Mouse (Mus musculus) hindbrain, embryonic 11.5 days (tissue): ENCODE data around the gene Vmn1r79. TPM values are rescaled to one million over a fixed set of nuclear protein-coding genes. Genes with fewer than 3 reads are reported as not detected.
"Not testable (repeated sequence)": the region's sequence is repeated elsewhere in the genome, so short reads cannot be mapped to it uniquely, and the experiment has no call there.

Experiments used
- ATAC-seq: fragments of 200-750 bp; cut with Nextera tagmentation; 2 replicates; pipeline ENCODE4 v1.8.0; 2017; ENCODE audit warnings: mild to moderate bottlenecking, moderate TSS enrichment, moderate library complexity; ENCODE audit not compliant: low FRiP score
- DNase-seq: peaks from one replicate; pipeline ENCODE4 v3.0.0-alpha.2; 2015; ENCODE audit warnings: low spot score
- H3K27ac ChIP-seq: fragments of 300-500 bp; sonication (generic); 2 replicates; pipeline ENCODE4 v1.5.1; 2014; ENCODE audit warnings: mild to moderate bottlenecking, low read depth, low read length
- H3K27me3 ChIP-seq: fragments of 300-500 bp; sonication (generic); 2 replicates; pipeline ENCODE4 v1.6.1; 2014; ENCODE audit warnings: mild to moderate bottlenecking, low read length, moderate library complexity, mixed read lengths; ENCODE audit not compliant: control insufficient read depth, insufficient read depth
- H3K36me3 ChIP-seq: fragments of 300-500 bp; sonication (generic); 2 replicates; pipeline ENCODE4 v1.6.1; 2014; ENCODE audit warnings: mild to moderate bottlenecking, low read length, moderate library complexity, mixed read lengths; ENCODE audit not compliant: control insufficient read depth, insufficient read depth
- H3K4me1 ChIP-seq: fragments of 300-500 bp; sonication (generic); replicated peaks from 2 replicates; pipeline ENCODE4 v1.6.1; 2014; ENCODE audit warnings: low read length, mixed read lengths; ENCODE audit not compliant: control insufficient read depth, insufficient read depth
- H3K4me2 ChIP-seq: fragments of 300-500 bp; sonication (generic); replicated peaks from 2 replicates; pipeline ENCODE4 v1.6.1; 2014; ENCODE audit warnings: mild to moderate bottlenecking, low read depth, low read length
- H3K4me3 ChIP-seq: fragments of 300-500 bp; sonication (generic); 2 replicates; pipeline ENCODE4 v1.5.1; 2014; ENCODE audit warnings: low read depth, low read length
- H3K9ac ChIP-seq: fragments of 300-500 bp; sonication (generic); 2 replicates; pipeline ENCODE4 v1.6.1; 2014; ENCODE audit warnings: low read depth, low read length
- H3K9me3 ChIP-seq: fragments of 300-500 bp; sonication (generic); 2 replicates; pipeline ENCODE4 v1.6.1; 2016; ENCODE audit warnings: low read length; ENCODE audit not compliant: control insufficient read depth
- WGBS: fragments of 180-500 bp; shearing (Covaris S2); extraction: QIAGEN DNeasy Blood & Tissue Kit; methylation state at CpG from one replicate; pipeline ENCODE4 v1.1.7; 2014; 5-methylcytosine and 5-hydroxymethylcytosine counted together
- polyA plus RNA-seq: library from polyadenylated mRNA; unstranded; fragments of >200 nt; fragmentation: Nextera tagmentation; extraction: Ambion mirVana; gene quantifications from 2 replicates; pipeline ENCODE4 v1.2.1, GENCODE M21; 2014

Vmn1r79 gene
- polyA plus RNA-seq, result not detected in 2 replicates

DNA sequence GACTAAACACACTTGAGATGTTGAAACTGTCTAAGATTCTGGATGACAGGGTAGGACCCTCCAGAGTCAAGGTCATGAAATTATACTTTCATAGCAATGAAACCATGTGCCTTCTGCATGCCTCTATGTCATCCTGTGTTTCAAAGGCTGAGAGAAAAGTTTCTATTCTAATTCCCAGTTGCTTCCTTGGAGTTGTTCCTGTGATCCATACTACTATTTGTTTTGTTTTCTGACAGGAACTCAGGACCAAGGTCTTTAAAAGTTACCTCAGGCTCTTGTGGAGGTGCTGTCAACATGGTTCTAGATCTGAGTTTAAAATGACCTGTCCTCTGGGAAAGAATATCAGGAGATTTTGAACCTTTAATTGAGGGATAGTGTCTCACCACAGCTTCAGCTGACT lies at the start of gene Vmn1r79:
Gene Vmn1r79, plus strand, starts transcription at position 301 of the 400 bp plus-strand sequence.
- H3K36me3 ChIP-seq, H3K4me2 ChIP-seq, DNase-seq, H3K4me1 ChIP-seq, ATAC-seq, H3K4me3 ChIP-seq, H3K27me3 ChIP-seq, H3K9me3 ChIP-seq, H3K9ac ChIP-seq, H3K27ac ChIP-seq: not testable (repeated sequence)

DNA sequence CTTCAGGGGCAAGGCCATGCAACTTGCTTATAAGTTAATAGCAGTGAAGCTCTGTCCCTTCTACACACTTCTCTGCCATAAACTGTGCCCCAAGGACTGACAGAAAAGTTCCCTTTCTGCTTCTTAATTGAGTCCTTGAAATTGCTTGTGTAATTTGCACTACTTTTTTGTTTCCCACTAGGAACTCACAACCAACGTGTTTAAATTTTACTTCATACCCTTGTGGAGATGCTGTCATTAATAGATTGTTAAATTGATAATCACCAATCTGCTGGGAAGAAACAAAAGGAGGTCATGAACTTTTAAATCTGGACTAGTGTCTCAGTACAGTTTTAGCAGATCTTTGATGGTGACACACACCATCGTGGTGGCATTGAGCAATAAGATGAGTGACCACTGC lies 21.1 kb upstream of the Vmn1r79 start, which contains the start of gene Vmn1r78:
Gene Vmn1r78, plus strand, starts transcription at position 301 of the 400 bp plus-strand sequence.
- Histone ChIP-seq H3K27ac (no peak within 1 kb of the TSS), H3K27me3 (no peaks in the 10 kb centered on the region), H3K36me3 (no peaks in the 10 kb centered on the region), H3K4me1 (no peaks in the 10 kb centered on the region), H3K4me2 (no peak within 1 kb of the TSS), H3K4me3 (no peak within 1 kb of the TSS), H3K9me3 (no peaks in the 10 kb centered on the region), H3K9ac (no peak within 1 kb of the TSS)
- DNase-seq (no peak), ATAC-seq (no peak)
- 67% methylated on average over 2 of the region's 2 CpGs for WGBS

DNA sequence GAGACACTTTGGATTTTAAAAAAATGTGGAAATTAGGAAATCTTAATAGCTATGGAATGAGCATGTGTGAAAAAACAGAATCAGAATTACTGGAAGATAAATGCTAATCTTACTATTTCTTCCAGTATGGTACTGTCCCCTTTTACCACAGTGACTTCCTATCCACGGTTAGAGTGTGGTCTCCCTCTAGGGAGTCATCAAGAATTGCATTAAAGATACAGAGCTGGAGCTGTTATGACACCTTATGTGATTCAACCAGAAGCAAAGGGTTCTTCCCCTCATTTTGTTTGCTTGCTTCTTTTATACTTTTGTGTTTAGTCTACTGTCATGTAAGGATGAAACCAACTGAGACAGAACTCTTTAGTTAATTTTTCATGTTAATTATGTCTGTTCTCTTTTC lies 14.6 kb upstream of the Vmn1r79 start:
- H3K4me1 ChIP-seq, H3K4me3 ChIP-seq, DNase-seq, H3K9ac ChIP-seq, H3K27ac ChIP-seq, H3K27me3 ChIP-seq, H3K4me2 ChIP-seq, ATAC-seq, H3K9me3 ChIP-seq, H3K36me3 ChIP-seq: not testable (repeated sequence)
- WGBS, result 38% methylated on average over 1 of the region's 1 CpGs

DNA sequence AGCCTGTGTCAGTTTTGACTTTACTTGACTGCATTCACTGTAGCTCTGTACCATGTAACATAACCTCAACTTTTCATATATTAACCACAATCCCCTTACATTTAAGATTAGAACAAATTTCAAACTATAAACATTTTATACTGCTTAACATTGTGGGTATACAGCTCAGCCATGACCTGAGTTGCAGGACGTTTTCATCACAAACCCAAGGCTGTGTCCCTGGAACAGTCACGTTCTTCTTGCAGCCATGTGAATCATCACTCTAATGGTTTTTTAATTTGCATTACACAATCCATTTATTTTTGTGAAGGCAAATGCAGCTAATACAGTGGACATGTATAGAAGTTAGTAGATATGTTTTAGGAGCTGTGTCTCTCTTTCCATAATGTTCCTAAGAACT lies 1.8 kb downstream of the Vmn1r79 start:
- ATAC-seq, result not testable (repeated sequence)

DNA sequence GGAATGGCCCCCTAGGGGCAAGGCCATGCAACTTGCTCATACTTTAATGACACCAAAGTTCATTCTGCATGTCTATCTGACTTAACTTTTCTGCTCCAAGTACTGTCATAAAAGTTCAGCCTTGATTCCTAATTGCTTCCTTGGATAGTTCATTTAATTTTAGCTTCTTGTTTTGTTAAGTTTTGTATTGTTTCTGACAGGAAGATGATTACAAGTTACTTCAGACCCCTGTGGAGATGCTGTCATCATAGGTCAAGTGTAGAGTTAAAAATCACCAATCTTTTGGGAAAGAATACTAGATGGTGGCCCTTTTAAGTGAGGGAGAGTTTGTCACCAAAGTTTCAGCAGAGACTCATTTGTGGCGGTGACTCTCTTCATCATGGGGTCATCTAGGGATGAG lies 17.9 kb downstream of the Vmn1r79 start, which contains the start of gene Vmn1r80:
Gene Vmn1r80, plus strand, starts transcription at position 301 of the 400 bp plus-strand sequence.
- 90% methylated on average over 1 of the region's 1 CpGs for WGBS
- Histone ChIP-seq H3K9ac (no peak within 1 kb of the TSS), H3K27ac (no peak within 1 kb of the TSS), H3K9me3 (no peaks in the 10 kb centered on the region), H3K4me1 (no peaks in the 10 kb centered on the region), H3K27me3 (no peaks in the 10 kb centered on the region), H3K4me2 (no peak within 1 kb of the TSS), H3K36me3 (no peaks in the 10 kb centered on the region), H3K4me3 (no peak within 1 kb of the TSS)
- no peak for DNase-seq
- ATAC-seq, result no peak

More for the DNA sequence above, 1.8 kb downstream of the Vmn1r79 start:
- DNase-seq, H3K9me3 ChIP-seq, H3K4me3 ChIP-seq, H3K27ac ChIP-seq, H3K36me3 ChIP-seq, H3K4me2 ChIP-seq, H3K27me3 ChIP-seq, H3K9ac ChIP-seq, H3K4me1 ChIP-seq: not testable (repeated sequence)
- 62% methylated on average over 2 of the region's 2 CpGs for WGBS

DNA sequence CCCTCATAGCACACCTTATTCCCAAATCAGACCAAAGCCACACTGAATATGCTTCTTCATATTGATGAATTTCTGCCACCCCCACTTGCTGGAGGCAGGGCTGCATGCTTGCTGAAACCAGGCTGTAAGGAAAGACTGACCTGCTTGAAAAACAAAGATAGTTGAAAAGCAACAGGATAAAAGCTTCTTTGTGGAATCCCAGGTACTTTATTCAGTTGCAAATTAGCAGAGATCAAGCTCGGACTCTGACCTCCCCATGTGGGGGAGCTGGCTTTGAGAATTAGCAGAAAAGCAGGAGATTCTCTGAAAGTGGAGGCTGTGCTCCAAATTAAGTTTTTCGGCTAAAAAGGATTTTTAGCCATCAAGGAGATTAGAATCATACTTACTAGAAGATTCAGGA lies 33.1 kb downstream of the Vmn1r79 start:
- DNase-seq, result no peak
- H3K4me2 ChIP-seq, result no peak overlapping the region
- no peak overlapping the region for H3K27ac ChIP-seq
- WGBS, result 60% methylated on average over 2 of the region's 2 CpGs
- no peak overlapping the region for H3K9ac ChIP-seq
- no peaks in the 10 kb centered on the region for H3K4me1 ChIP-seq
- no peak overlapping the region for H3K4me3 ChIP-seq
- ATAC-seq, result no peak
- H3K9me3 ChIP-seq, result no peaks in the 10 kb centered on the region
- no peaks in the 10 kb centered on the region for H3K36me3 ChIP-seq
- H3K27me3 ChIP-seq, result no peaks in the 10 kb centered on the region

Other genes with a start within 250 kb of the Vmn1r79 start
- not detected in 2 replicates for gene Vmn1r76, start 233.1 kb upstream of the Vmn1r79 start, polyA plus RNA-seq
- gene Vmn1r77, start 134.5 kb upstream of the Vmn1r79 start, polyA plus RNA-seq, result not detected in 2 replicates
- not detected in 2 replicates for gene Vmn1r78, start 21.0 kb upstream of the Vmn1r79 start, polyA plus RNA-seq
- gene Vmn1r80, start 18.0 kb downstream of the Vmn1r79 start, polyA plus RNA-seq, result not detected in 2 replicates
- not detected in 2 replicates for gene Vmn1r81, start 97.0 kb downstream of the Vmn1r79 start, polyA plus RNA-seq
- gene Vmn1r82, start 129.2 kb downstream of the Vmn1r79 start, polyA plus RNA-seq, result not detected in 2 replicates
- not detected in 2 replicates for gene Vmn1r83, start 158.2 kb downstream of the Vmn1r79 start, polyA plus RNA-seq
- gene Vmn1r84, start 198.0 kb downstream of the Vmn1r79 start, polyA plus RNA-seq, result not detected in 2 replicates